Mouse (Mus musculus): ENCODE data around the gene Pet117. TPM values are rescaled to one million over a fixed set of nuclear protein-coding genes. Genes with fewer than 3 reads are reported as not detected.
A peak's percentile ranks its signal among the peaks of the same experiment; 100 is the strongest.

Pet117 gene
- polyA plus RNA-seq, 2 experiments = 0.80 TPM; not detected in 1

- Histone ChIP-seq H3K9me3 (ENCODE audit: control insufficient read depth, low read length) (no peaks in the 10 kb centered on the region), H3K9ac (replicated peaks) (no peak overlapping the region), H3K4me2 (ENCODE audit: low read depth) (no peak overlapping the region), H3K4me3 (ENCODE audit: insufficient read depth in 1 of 2, low read depth in 2 of 2, low read length in 2 of 2) (no peak overlapping the region), H3K27me3 (ENCODE audit: control insufficient read depth, insufficient read depth, low read length) (no peaks in the 10 kb centered on the region), H3K4me1 (replicated peaks; ENCODE audit: control insufficient read depth in 2 of 2, insufficient read depth in 2 of 2, low read length in 1 of 2) (no peaks in the 10 kb centered on the region), H3K27ac (no peak overlapping the region), H3K36me3 (replicated peaks; ENCODE audit: control insufficient read depth, insufficient read depth, low read depth) (no peaks in the 10 kb centered on the region)
- DNase-seq (ENCODE audit: low read depth in 3 of 3, low spot score in 3 of 3) (no peak), ATAC-seq (ENCODE audit: insufficient read depth) (no peak)
- 43% methylated on average over 8 of the region's 8 CpGs for WGBS (ENCODE audit: insufficient replicate concordance)
- TF ChIP-seq CTCF (IDR thresholded peaks at IDR 0.05; ENCODE audit: low read depth) (peak; percentile 23), EP300 (IDR thresholded peaks at IDR 0.05; ENCODE audit: low read depth) (no peak)
Measured at GRCm38 (mm10) chr2:144416859-144417258, 48.1 kb downstream of the Pet117 start.

GRCm38 (mm10) chr2:144418062-144418461, 49.3 kb downstream of the Pet117 start:
- no peaks in the 10 kb centered on the region for H3K36me3 ChIP-seq (replicated peaks; ENCODE audit: control insufficient read depth, insufficient read depth, low read depth)
- H3K4me2 ChIP-seq (ENCODE audit: low read depth) = no peak overlapping the region
- H3K4me3 ChIP-seq (ENCODE audit: insufficient read depth in 1 of 2, low read depth in 2 of 2, low read length in 2 of 2) = no peak overlapping the region
- no peaks in the 10 kb centered on the region for H3K9me3 ChIP-seq (ENCODE audit: control insufficient read depth, low read length)
- no peak overlapping the region for H3K9ac ChIP-seq (replicated peaks)
- no peaks in the 10 kb centered on the region for H3K4me1 ChIP-seq (replicated peaks; ENCODE audit: control insufficient read depth in 2 of 2, insufficient read depth in 2 of 2, low read length in 1 of 2)
- ATAC-seq (ENCODE audit: insufficient read depth) (no peak), DNase-seq (ENCODE audit: low read depth in 3 of 3, low spot score in 3 of 3) (no peak)
- no peaks in the 10 kb centered on the region for H3K27me3 ChIP-seq (ENCODE audit: control insufficient read depth, insufficient read depth, low read length)
- 48% methylated on average over 2 of the region's 2 CpGs for whole genome bisulfite sequencing (ENCODE audit: insufficient replicate concordance)
- H3K27ac ChIP-seq = no peak overlapping the region
- TF ChIP-seq CTCF (IDR thresholded peaks at IDR 0.05; ENCODE audit: low read depth) = no peak
- TF ChIP-seq EP300 (IDR thresholded peaks at IDR 0.05; ENCODE audit: low read depth) = no peak

- Histone ChIP-seq H3K4me1 (replicated peaks; ENCODE audit: control insufficient read depth in 2 of 2, insufficient read depth in 2 of 2, low read length in 1 of 2) (no peaks in the 10 kb centered on the region), H3K27ac (no peak overlapping the region), H3K27me3 (ENCODE audit: control insufficient read depth, insufficient read depth, low read length) (no peaks in the 10 kb centered on the region), H3K9ac (replicated peaks) (no peak overlapping the region), H3K4me3 (ENCODE audit: insufficient read depth in 1 of 2, low read depth in 2 of 2, low read length in 2 of 2) (no peak overlapping the region), H3K4me2 (ENCODE audit: low read depth) (no peak overlapping the region), H3K36me3 (replicated peaks; ENCODE audit: control insufficient read depth, insufficient read depth, low read depth) (no peaks in the 10 kb centered on the region), H3K9me3 (ENCODE audit: control insufficient read depth, low read length) (no peaks in the 10 kb centered on the region)
- TF ChIP-seq EP300 (IDR thresholded peaks at IDR 0.05; ENCODE audit: low read depth) (no peak), CTCF (IDR thresholded peaks at IDR 0.05; ENCODE audit: low read depth) (no peak)
- WGBS (ENCODE audit: insufficient replicate concordance) = 61% methylated on average over 10 of the region's 10 CpGs
- no peak for DNase-seq (ENCODE audit: low read depth in 3 of 3, low spot score in 3 of 3)
- ATAC-seq (ENCODE audit: insufficient read depth) = no peak
Measured at GRCm38 (mm10) chr2:144422094-144422675, 53.4 kb downstream of the Pet117 start.

Other genes starting within 250 kb of the Pet117 start
- gene Mgme1, start 98.3 kb upstream of the Pet117 start, polyA plus RNA-seq (2012; rRNA removed) = 4.2 and 5.9 TPM in 2 replicates
- 9.2 TPM in 2 replicates for gene Mgme1, start 98.3 kb upstream of the Pet117 start, polyA plus RNA-seq (2014; fragmentation: Nextera tagmentation; extraction: Ambion mirVana)
- 42.5 and 67.0 TPM in 2 replicates for gene Snx5, start 98.1 kb upstream of the Pet117 start, polyA plus RNA-seq (2012; rRNA removed)
- gene Snx5, start 98.1 kb upstream of the Pet117 start, polyA plus RNA-seq (2014; fragmentation: Nextera tagmentation; extraction: Ambion mirVana) = 66.3 and 70.6 TPM in 2 replicates
- gene Ovol2, start 36.9 kb upstream of the Pet117 start, polyA plus RNA-seq (2012; rRNA removed) = 0.03 and 0.05 TPM in 2 replicates
- gene Ovol2, start 36.9 kb upstream of the Pet117 start, polyA plus RNA-seq (2014; fragmentation: Nextera tagmentation; extraction: Ambion mirVana) = not detected in 2 replicates
- 11.3 and 13.7 TPM in 2 replicates for gene Kat14, start within 50 bp of the Pet117 start, polyA plus RNA-seq (2012; rRNA removed)
- gene Kat14, start within 50 bp of the Pet117 start, polyA plus RNA-seq (2014; fragmentation: Nextera tagmentation; extraction: Ambion mirVana) = 11.8 and 13.5 TPM in 2 replicates
- 0.01 and 0.02 TPM in 2 replicates for gene Dzank1, start 158.4 kb downstream of the Pet117 start, polyA plus RNA-seq (2012; rRNA removed)
- gene Dzank1, start 158.4 kb downstream of the Pet117 start, polyA plus RNA-seq (2014; fragmentation: Nextera tagmentation; extraction: Ambion mirVana) = 0.17 TPM in 1 of 2 replicates, not detected in the other
- gene Polr3f, start 158.7 kb downstream of the Pet117 start, polyA plus RNA-seq (2012; rRNA removed) = 3.5 and 5.8 TPM in 2 replicates
- gene Polr3f, start 158.7 kb downstream of the Pet117 start, polyA plus RNA-seq (2014; fragmentation: Nextera tagmentation; extraction: Ambion mirVana) = 7.5 and 7.7 TPM in 2 replicates
- gene Rbbp9, start 181.9 kb downstream of the Pet117 start, polyA plus RNA-seq (2012; rRNA removed) = 2.8 and 4.6 TPM in 2 replicates
- gene Rbbp9, start 181.9 kb downstream of the Pet117 start, polyA plus RNA-seq (2014; fragmentation: Nextera tagmentation; extraction: Ambion mirVana) = 8.3 and 8.5 TPM in 2 replicates
- 23.3 and 27.9 TPM in 2 replicates for gene Sec23b, start 187.2 kb downstream of the Pet117 start, polyA plus RNA-seq (2012; rRNA removed)
- 46.5 and 51.7 TPM in 2 replicates for gene Sec23b, start 187.2 kb downstream of the Pet117 start, polyA plus RNA-seq (2014; fragmentation: Nextera tagmentation; extraction: Ambion mirVana)
- 10.6 and 15.6 TPM in 2 replicates for gene Smim26, start 225.1 kb downstream of the Pet117 start, polyA plus RNA-seq (2012; rRNA removed)
- gene Smim26, start 225.1 kb downstream of the Pet117 start, polyA plus RNA-seq (2014; fragmentation: Nextera tagmentation; extraction: Ambion mirVana) = 21.0 and 22.1 TPM in 2 replicates
- gene Dtd1, start 230.9 kb downstream of the Pet117 start, polyA plus RNA-seq (2012; rRNA removed) = 8.6 and 10.6 TPM in 2 replicates
- gene Dtd1, start 230.9 kb downstream of the Pet117 start, polyA plus RNA-seq (2014; fragmentation: Nextera tagmentation; extraction: Ambion mirVana) = 21.0 and 22.4 TPM in 2 replicates

Data from liver, embryonic 14.5 days (tissue).